Mouse (Mus musculus): ENCODE results near the gene Pard3.

DNA sequence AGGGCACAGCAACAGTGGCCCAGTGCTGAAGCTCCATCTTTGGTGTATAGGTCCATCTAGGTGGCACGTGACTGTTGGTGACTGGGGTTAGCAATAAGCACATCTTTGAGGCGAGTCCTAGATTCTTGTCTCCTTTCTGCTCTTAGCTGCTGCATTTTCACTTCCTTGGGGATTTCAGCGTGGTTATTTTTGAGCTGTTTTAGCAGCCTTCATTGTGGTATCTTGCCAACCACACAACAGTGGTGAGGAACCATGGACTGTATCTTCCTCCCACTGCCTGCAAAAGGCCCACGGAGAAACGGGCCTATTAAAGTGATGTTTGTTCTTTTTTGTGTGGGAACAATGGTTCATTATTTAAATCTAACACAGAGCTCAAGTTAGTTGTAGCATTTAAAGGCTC lies 363.2 kb downstream of the Pard3 start:
- TF ChIP-seq CTCF (IDR thresholded peaks at IDR 0.05; ENCODE audit: extremely low read depth, insufficient read depth, low read length) (no peak), POLR2A (IDR thresholded peaks at IDR 0.05; ENCODE audit: extremely low read depth, insufficient read depth, low read length) (no peak)
